Mouse (Mus musculus): ENCODE measurements around the gene Gm7356. TPM values are rescaled to one million over a fixed set of nuclear protein-coding genes. Genes with fewer than 3 reads are reported as not detected.
"Not testable (repeated sequence)": the region's sequence is repeated elsewhere in the genome, so short reads cannot be mapped to it uniquely, and the experiment has no call there.

Gm7356 gene
- total and polyA plus RNA-seq, 3 experiments, result 0.08 TPM; not detected in 2

- H3K27ac ChIP-seq; H3K4me3 ChIP-seq; H3K36me3 ChIP-seq (ENCODE audit: control insufficient read depth, insufficient read depth, low read length); H3K9ac ChIP-seq (ENCODE audit: low read depth, low read length); DNase-seq; H3K4me1 ChIP-seq (ENCODE audit: control insufficient read depth, insufficient read depth, low read length); intact Hi-C loops (cut with DNase I); H3K27me3 ChIP-seq (ENCODE audit: control insufficient read depth, insufficient read depth, low read length); H3K79me2 ChIP-seq (replicated peaks; ENCODE audit: control insufficient read depth, insufficient read depth, low read length): not testable (repeated sequence)
- WGBS, result 73% methylated on average over 1 of the region's 2 CpGs
Measured at GRCm38 (mm10) chr17:13958129-13958528, 45.4 kb downstream of the Gm7356 start.

DNA sequence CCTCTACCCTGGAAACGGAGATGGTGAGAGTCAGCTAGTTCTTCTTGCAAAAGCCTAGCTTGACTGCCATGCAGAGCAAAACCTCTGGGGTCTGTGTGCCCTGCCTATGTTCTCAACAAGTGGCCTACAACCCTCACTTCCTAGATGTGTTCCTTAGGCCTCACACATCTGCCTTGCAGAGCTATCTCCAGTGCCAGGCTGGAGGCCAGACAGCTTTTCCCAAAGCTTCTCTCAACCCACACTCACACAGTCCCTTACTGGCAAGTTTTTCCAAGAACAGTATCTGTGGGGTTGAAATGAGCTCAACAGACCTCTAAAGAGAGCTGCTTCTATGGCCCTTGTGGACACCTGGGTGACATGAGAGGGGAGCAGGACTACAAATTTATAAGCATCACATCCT is 51.9 kb downstream of the Gm7356 start:
- H3K36me3 ChIP-seq (ENCODE audit: control insufficient read depth, insufficient read depth, low read length); H3K4me3 ChIP-seq; H3K79me2 ChIP-seq (replicated peaks; ENCODE audit: control insufficient read depth, insufficient read depth, low read length); H3K27me3 ChIP-seq (ENCODE audit: control insufficient read depth, insufficient read depth, low read length); H3K4me1 ChIP-seq (ENCODE audit: control insufficient read depth, insufficient read depth, low read length); H3K27ac ChIP-seq; H3K9ac ChIP-seq (ENCODE audit: low read depth, low read length); intact Hi-C loops (cut with DNase I); DNase-seq: not testable (repeated sequence)
- 73% methylated on average over 1 of the region's 1 CpGs for WGBS

Other genes starting within 250 kb of the Gm7356 start
- gene Afdn, start 243.2 kb downstream of the Gm7356 start, total RNA-seq (2021), result 10 to 100 TPM; 60.7 to 90.9 TPM
- 36.9 and 69.6 TPM in 2 replicates for gene Afdn, start 243.2 kb downstream of the Gm7356 start, polyA plus RNA-seq (2012; rRNA removed)
- gene Tcte2, start 241.9 kb downstream of the Gm7356 start, total RNA-seq (2021), result 1 to 10 TPM; 3.8 to 6.3 TPM
- 2.5 and 3.5 TPM in 2 replicates for gene Tcte2, start 241.9 kb downstream of the Gm7356 start, polyA plus RNA-seq (2012; rRNA removed)
- under 1 TPM in 1 of 2 experiments, not detected in 1; 0.21 TPM for gene Gm7168, start 55.3 kb downstream of the Gm7356 start, total RNA-seq (2021)
- gene Gm7168, start 55.3 kb downstream of the Gm7356 start, polyA plus RNA-seq (2012; rRNA removed), result 0.12 TPM in 1 of 2 replicates, not detected in the other
- not detected for gene Gm7358, start 55.8 kb upstream of the Gm7356 start, total RNA-seq (2021)
- not detected in 2 replicates for gene Gm7358, start 55.8 kb upstream of the Gm7356 start, polyA plus RNA-seq (2012; rRNA removed)
- gene Dact2, start 200.6 kb upstream of the Gm7356 start, total RNA-seq (2021), result 1 to 10 TPM in 1 of 2 experiments, under 1 TPM in 1; 0.80 to 1.4 TPM
- gene Dact2, start 200.6 kb upstream of the Gm7356 start, polyA plus RNA-seq (2012; rRNA removed), result 0.76 and 1.00 TPM in 2 replicates